Mouse (Mus musculus) heart, adult 2 months (tissue): ENCODE data around the gene Lrrc10b.

Experiments
- EP300 ChIP-seq: fragments of 200-500 bp; IDR thresholded peaks from 2 replicates; pipeline ENCODE4 v1.6.1; 2011; ENCODE audit warnings: low read depth, low read length, control low read depth; ENCODE audit not compliant: insufficient read depth
- POLR2A ChIP-seq: fragments of 200-500 bp; IDR thresholded peaks from 2 replicates; pipeline ENCODE4 v1.6.1; 2011; ENCODE audit warnings: mild to moderate bottlenecking, low read depth, low read length, control low read depth; ENCODE audit not compliant: insufficient read depth

- no peak for TF ChIP-seq EP300
- no peak for TF ChIP-seq POLR2A
These were observed 25.4 kb downstream of the Lrrc10b start for GRCm38 (mm10) chr19:10431841-10432240.
